Mouse (Mus musculus): ENCODE data around the gene Nfasc. TPM values are rescaled to one million over a fixed set of nuclear protein-coding genes. Genes with fewer than 3 reads are reported as not detected.

Gene Nfasc
- polyA plus RNA-seq, 1 experiment from 2014 or later = 1.0 TPM

DNA sequence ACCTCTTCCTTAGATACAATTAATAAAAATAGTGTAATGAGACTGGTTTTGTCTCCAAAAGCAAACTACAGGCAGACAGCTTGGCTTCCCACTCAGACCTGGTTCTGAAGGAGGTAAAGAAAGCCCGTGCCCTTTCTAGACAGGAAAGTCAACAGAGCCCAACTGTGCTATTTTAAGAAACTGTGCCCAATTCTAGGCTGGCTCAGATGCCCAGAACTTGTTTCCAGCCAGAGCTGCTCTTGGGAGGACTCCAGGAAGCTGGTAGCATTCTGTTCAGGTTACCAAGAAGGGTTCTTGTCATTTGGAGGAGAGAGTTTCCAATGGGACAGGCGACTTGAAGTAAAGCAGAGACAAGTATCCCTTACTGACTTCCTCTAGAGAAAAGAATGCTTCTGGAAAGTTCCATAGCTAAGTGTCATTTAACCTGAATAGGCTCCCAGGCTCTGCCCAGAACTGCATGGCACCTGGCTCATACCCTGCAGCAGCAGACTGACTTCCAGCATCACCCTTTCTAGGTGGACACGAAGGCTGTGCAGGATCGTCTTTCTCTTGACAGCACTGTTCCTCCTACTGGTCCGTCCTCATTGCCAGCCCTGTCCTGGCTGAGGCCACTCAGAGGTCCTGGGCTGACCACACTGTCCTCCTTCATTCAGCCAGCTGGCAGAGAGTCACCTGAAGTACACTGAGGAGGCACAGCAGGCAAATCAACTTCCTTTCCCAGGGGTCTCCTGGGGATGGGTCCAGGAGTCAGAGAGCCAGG is 111.8 kb downstream of the Nfasc start:
- no peak overlapping the region for H3K27ac ChIP-seq
- no peak overlapping the region for H3K4me3 ChIP-seq
- H3K9me3 ChIP-seq = no peaks in the 10 kb centered on the region
- H3K27me3 ChIP-seq = peaks cover 9% of the 10 kb centered on the region
- peaks cover 19% of the 10 kb centered on the region for H3K4me1 ChIP-seq
- no peak overlapping the region for H3K9ac ChIP-seq
- no peak overlapping the region for H3K4me2 ChIP-seq (replicated peaks)
- H3K36me3 ChIP-seq = no peaks in the 10 kb centered on the region
- WGBS = 73% methylated on average over 5 of the region's 5 CpGs
- ATAC-seq (ENCODE audit: low FRiP score, low read depth) = no peak

DNA sequence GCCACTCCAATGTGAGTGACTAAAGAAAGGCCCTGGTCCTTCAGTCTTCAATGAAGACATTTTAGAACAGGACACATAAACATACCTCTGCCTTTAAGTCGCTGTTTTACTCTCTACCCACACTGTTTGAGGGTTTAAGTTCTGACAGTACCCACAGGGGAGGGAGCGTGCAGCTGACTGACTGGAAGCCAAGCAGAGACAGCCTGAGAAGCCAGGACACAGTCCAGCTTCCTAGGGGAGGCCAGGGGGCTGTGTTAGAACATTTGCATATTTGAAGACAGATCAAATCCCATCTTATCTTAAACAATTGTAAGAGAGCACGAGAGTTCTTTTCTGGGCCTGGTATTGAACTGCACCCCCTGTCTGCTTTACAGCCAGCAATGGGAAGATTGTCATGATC is 113.0 kb downstream of the Nfasc start:
- 58% methylated on average over 3 of the region's 3 CpGs for WGBS
- Histone ChIP-seq H3K27ac (no peak overlapping the region), H3K4me1 (peaks cover 24% of the 10 kb centered on the region), H3K4me3 (no peak overlapping the region), H3K9me3 (no peaks in the 10 kb centered on the region), H3K36me3 (no peaks in the 10 kb centered on the region), H3K27me3 (peaks cover 9% of the 10 kb centered on the region), H3K9ac (no peak overlapping the region), H3K4me2 (replicated peaks) (no peak overlapping the region)
- no peak for ATAC-seq (ENCODE audit: low FRiP score, low read depth)

DNA sequence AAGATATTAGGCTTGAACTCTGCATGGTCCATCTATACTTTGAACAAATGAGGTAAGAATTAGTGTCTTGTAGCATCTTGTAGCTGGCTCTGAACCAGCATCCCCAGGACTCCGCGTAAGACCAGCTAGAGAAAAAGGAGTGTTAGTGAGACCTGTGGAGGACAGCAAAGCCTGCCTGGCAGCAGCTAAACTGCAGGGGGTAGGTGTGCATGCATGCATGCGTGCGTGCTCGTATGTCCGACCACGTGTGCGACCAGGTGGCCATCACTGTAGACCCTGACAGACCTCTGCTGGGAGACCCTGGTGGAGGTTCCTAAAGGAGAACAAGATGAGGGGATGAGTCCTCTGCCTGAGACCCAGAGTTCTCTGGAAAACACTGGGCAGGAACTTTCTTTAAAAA is 113.4 kb downstream of the Nfasc start:
- Histone ChIP-seq H3K4me3 (no peak overlapping the region), H3K36me3 (no peaks in the 10 kb centered on the region), H3K4me1 (peaks cover 27% of the 10 kb centered on the region), H3K27me3 (peaks cover 9% of the 10 kb centered on the region), H3K9ac (no peak overlapping the region), H3K9me3 (no peaks in the 10 kb centered on the region), H3K27ac (no peak overlapping the region), H3K4me2 (replicated peaks) (no peak overlapping the region)
- ATAC-seq (ENCODE audit: low FRiP score, low read depth) = no peak
- WGBS = 85% methylated on average over 8 of the region's 8 CpGs

DNA sequence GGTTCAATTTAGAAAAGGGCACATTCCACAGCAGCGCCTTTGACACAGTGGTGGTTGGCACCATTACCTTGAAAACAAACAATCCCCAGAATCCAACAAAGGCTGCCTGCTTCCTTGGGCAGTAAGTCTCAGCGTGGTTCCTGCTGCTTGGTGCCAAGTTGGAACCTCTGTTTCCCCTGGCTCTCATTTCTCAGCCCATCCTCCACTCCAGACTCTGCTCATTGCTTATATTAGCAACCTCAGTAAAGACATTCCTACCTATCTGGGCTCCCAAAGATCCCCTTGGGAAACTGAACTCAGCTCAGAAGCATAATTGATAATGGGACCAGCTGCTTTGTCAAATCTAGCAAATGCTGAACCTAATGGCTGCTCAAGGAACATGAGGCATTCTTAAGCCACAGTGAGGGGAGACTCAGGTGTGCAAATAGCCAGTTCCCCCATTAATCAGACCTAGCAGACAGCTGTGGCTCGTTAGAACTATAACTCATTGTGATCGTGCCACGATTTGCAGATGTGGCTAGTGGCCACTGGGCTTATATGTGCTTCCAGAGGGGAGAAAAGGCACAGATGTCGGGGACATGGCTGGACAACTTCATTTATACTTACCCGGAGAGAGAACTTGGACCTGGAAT is 115.4 kb downstream of the Nfasc start:
- Histone ChIP-seq H3K36me3 (no peaks in the 10 kb centered on the region), H3K9me3 (no peaks in the 10 kb centered on the region), H3K27ac (no peak overlapping the region), H3K27me3 (peaks cover 8% of the 10 kb centered on the region), H3K9ac (no peak overlapping the region), H3K4me1 (peaks cover 28% of the 10 kb centered on the region), H3K4me2 (replicated peaks) (no peak overlapping the region), H3K4me3 (no peak overlapping the region)
- ATAC-seq (ENCODE audit: low FRiP score, low read depth) = no peak
- WGBS = 35% methylated on average over 7 of the region's 7 CpGs

DNA sequence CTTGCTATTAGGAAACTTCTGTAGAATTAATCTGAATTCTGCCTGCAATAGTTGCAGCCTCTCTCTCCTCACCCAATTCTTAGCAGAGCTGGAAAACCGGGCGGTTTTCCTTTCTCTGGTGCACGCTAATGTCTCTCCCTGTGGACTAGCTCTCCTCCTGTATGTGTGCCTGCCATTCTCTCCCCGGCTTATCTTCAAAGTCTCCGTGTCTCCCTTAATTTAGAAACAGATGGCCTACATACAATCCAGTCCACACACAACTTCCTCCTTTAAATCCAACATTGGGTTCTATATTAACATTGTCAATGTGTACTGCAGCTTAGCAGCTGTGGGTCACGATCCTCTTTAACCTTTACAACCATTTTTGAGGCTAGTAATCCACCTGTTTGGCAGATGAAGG is 116.6 kb downstream of the Nfasc start:
- Histone ChIP-seq H3K27ac (no peak overlapping the region), H3K4me3 (no peak overlapping the region), H3K27me3 (peaks cover 8% of the 10 kb centered on the region), H3K9ac (no peak overlapping the region), H3K9me3 (no peaks in the 10 kb centered on the region), H3K4me2 (replicated peaks) (no peak overlapping the region), H3K4me1 (peaks cover 28% of the 10 kb centered on the region), H3K36me3 (no peaks in the 10 kb centered on the region)
- WGBS = 32% methylated on average over 6 of the region's 6 CpGs
- no peak for ATAC-seq (ENCODE audit: low FRiP score, low read depth)

DNA sequence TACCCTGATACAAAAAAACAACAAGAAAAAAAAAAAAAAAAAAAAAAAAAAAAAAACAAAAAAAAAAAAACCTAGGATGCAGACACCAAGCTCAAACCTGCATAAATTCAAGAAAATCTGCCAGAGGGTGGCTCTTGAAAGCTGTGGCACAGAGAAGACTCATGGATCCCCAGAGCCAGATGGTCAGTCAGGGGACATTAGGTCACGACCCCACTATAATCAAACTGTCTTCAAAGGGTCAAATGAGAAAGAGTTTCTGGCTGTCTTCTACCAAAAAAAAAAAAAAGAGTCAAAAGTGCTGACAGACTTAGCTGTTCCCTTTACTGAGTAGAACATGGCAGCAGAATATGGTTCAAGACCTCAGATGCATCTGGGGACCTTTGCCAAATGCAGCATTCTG is 117.1 kb downstream of the Nfasc start:
- ATAC-seq (ENCODE audit: low FRiP score, low read depth) = no peak
- Histone ChIP-seq H3K27ac (no peak overlapping the region), H3K4me3 (no peak overlapping the region), H3K27me3 (peaks cover 8% of the 10 kb centered on the region), H3K4me1 (peaks cover 28% of the 10 kb centered on the region), H3K9ac (no peak overlapping the region), H3K36me3 (no peaks in the 10 kb centered on the region), H3K9me3 (no peaks in the 10 kb centered on the region), H3K4me2 (replicated peaks) (no peak overlapping the region)
- WGBS = 19% methylated on average over 1 of the region's 1 CpGs

DNA sequence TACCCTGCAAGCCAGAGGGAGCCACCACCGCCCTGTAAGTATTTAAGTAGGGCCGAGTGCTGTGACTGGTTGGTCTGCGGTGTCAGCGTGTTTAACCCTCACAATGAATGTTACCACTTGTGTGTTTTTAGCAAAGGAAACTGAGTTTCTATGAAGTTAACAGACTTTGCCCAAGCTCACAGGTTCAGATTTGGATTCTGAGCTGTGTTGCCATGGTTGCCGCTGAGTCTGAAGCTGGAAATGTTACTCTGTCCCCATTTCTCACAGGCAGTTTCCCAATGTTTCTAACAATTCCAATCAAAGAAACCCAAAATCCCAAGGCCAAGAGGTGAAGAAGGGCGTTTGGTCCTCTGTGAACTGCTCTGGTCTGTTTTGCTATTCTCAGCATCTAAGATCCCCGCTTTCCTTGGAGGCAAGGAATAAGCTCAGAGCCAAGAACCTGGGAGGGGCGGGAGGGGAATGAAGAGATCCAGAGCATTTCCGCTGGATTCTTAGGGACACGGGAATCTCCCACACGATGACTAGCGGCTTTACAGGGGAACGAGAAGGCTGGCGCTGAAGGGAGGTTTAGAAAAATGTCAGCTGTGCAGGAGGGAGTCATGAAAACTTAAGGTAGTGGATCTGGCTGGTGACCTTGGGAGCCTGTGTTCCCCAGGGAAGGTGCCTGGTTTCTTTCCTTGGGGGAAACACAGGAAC is 117.8 kb downstream of the Nfasc start:
- no peak overlapping the region for H3K27ac ChIP-seq
- no peaks in the 10 kb centered on the region for H3K9me3 ChIP-seq
- H3K36me3 ChIP-seq = no peaks in the 10 kb centered on the region
- H3K27me3 ChIP-seq = peaks cover 8% of the 10 kb centered on the region
- 29% methylated on average over 14 of the region's 14 CpGs for WGBS
- H3K4me2 ChIP-seq (replicated peaks) = no peak overlapping the region
- ATAC-seq (ENCODE audit: low FRiP score, low read depth) = no peak
- H3K4me3 ChIP-seq = no peak overlapping the region
- peaks cover 24% of the 10 kb centered on the region for H3K4me1 ChIP-seq
- H3K9ac ChIP-seq = no peak overlapping the region

DNA sequence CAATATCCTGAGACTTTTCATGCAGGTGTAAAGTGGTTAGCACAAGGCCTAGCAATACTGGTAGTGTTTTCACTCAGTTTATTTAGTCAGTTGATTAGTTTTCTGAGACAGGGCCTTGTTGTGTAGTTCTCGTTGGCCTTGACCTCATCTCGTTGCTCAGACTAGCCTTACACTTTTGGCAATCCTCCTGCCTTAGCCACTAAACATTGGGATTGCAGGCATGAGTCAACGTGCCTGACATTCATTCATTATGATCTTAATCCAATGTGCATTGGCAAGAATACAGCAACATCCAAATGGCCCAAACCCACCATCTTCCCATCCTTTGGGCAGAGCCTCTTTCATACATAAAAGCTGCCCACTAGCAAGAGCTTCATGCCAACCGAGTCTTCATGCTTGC is 129.5 kb downstream of the Nfasc start:
- H3K27me3 ChIP-seq = no peaks in the 10 kb centered on the region
- no peak for ATAC-seq (ENCODE audit: low FRiP score, low read depth)
- 0 out of 2 replicates have a peak, but pooled peaks cover 2% of the 10 kb centered on the region for H3K4me1 ChIP-seq
- H3K4me2 ChIP-seq (replicated peaks) = no peak overlapping the region
- H3K4me3 ChIP-seq = no peak overlapping the region
- no peaks in the 10 kb centered on the region for H3K36me3 ChIP-seq
- no peaks in the 10 kb centered on the region for H3K9me3 ChIP-seq
- no peak overlapping the region for H3K9ac ChIP-seq
- WGBS = 80% methylated on average over 4 of the region's 4 CpGs
- no peak overlapping the region for H3K27ac ChIP-seq

DNA sequence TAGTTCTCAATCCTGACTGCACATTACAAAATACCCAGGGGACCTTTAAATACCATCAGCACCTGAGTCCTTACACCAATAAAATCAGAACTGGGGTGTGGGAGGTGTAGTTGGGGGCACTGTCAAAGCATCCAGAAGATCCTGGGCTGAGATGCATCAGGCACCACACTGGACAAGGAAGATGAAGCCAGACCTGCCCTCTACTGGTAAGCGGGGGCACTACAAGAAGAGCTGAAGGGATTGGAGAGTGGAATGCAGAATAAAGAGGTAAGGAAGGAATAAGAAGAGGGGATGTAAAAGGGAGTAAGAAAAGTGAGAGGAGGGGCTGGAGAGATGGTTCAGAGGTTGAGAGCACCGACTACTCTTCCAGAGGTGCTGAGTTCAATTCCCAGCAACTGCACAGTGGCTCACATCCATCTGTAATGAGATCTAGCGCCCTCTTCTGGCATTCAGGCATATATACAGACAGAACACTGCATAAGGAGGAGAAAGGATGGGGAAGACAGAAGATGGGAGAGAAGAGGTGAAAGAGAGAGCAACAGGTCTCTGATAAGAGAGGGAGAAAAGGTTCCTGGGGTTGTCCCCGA is 132.5 kb downstream of the Nfasc start:
- Histone ChIP-seq H3K4me2 (replicated peaks) (no peak overlapping the region), H3K9me3 (no peaks in the 10 kb centered on the region), H3K27me3 (no peaks in the 10 kb centered on the region), H3K9ac (no peak overlapping the region), H3K4me3 (no peak overlapping the region), H3K36me3 (no peaks in the 10 kb centered on the region), H3K4me1 (0 out of 2 replicates have a peak, but pooled peaks cover 2% of the 10 kb centered on the region), H3K27ac (no peak overlapping the region)
- WGBS = 40% methylated on average over 4 of the region's 4 CpGs
- no peak for ATAC-seq (ENCODE audit: low FRiP score, low read depth)

DNA sequence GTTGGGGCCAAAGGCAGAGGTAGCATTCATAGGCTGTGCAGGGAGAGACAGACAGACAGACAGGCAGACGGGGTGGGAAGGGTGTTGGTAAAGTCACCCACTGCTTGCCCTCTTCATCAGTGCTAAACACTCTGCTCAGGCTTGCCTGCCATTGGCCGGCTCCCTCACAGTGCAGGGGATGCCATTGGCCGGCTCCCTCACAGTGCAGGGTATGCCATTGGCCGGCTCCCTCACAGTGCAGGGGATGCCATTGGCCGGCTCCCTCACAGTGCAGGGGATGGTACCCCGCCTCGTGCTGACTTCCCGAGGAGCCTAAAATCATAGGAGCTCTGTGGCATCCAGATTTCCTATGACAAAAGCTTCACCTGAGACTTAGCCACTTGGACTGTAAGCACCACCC is 139.4 kb downstream of the Nfasc start:
- Histone ChIP-seq H3K36me3 (no peaks in the 10 kb centered on the region), H3K9ac (no peak overlapping the region), H3K4me2 (replicated peaks) (no peak overlapping the region), H3K27ac (no peak overlapping the region), H3K4me1 (no peaks in the 10 kb centered on the region), H3K27me3 (0 out of 2 replicates have a peak, but pooled peaks cover 8% of the 10 kb centered on the region), H3K9me3 (no peaks in the 10 kb centered on the region), H3K4me3 (no peak overlapping the region)
- WGBS = 44% methylated on average over 8 of the region's 8 CpGs
- ATAC-seq (ENCODE audit: low FRiP score, low read depth) = peak; percentile 58; the same call in 1 of the 2 replicates

DNA sequence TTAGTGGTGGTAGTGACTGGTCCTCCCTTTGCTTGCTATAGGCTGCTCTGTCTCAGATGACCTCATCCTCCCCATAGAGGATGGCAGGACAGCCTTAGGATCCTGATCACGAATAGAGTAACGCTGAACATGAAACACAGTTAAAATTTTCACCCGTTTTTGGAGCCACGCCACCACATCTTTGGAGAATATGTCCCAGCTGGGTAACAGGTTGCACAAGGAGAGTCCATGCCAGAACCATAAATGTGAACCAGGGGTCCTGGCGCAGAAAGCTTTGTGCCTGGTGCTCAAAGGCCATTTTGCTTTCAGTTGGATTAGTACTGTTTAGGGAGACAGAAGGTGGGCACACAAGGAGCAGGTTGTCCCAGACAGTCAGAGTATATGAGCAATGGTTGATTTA is 143.6 kb downstream of the Nfasc start:
- Histone ChIP-seq H3K9me3 (no peaks in the 10 kb centered on the region), H3K4me2 (replicated peaks) (no peak overlapping the region), H3K27ac (no peak overlapping the region), H3K4me3 (no peak overlapping the region), H3K36me3 (no peaks in the 10 kb centered on the region), H3K9ac (no peak overlapping the region), H3K27me3 (peaks cover 19% of the 10 kb centered on the region; the same call in 1 of the 2 replicates), H3K4me1 (0 out of 2 replicates have a peak, but pooled peaks cover 4% of the 10 kb centered on the region)
- ATAC-seq (ENCODE audit: low FRiP score, low read depth) = no peak
- 80% methylated on average over 5 of the region's 5 CpGs for WGBS

DNA sequence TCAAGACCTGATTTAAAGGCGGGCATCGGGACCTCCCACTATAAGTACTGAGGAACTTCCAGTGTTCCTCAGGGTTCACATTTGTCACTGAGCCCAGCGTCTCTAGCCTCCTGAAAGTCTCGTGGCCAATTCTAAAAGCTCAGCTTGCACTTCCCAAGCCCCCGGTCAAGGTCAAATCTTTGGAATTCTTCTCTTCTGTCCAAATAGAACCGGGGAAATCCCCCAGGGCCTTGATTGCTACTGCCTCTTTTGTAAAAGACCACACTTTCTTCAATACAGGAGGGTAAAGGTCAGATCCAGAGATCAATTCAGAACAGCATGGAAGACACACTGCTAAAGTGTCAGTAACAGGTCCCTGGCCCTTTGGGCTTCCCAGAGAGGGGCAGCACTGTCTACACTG is 145.9 kb downstream of the Nfasc start:
- H3K4me3 ChIP-seq = no peak overlapping the region
- no peak overlapping the region for H3K9ac ChIP-seq
- H3K4me1 ChIP-seq = 0 out of 2 replicates have a peak, but pooled peaks cover 4% of the 10 kb centered on the region
- no peak for ATAC-seq (ENCODE audit: low FRiP score, low read depth)
- no peak overlapping the region for H3K27ac ChIP-seq
- 60% methylated on average over 6 of the region's 6 CpGs for WGBS
- H3K4me2 ChIP-seq (replicated peaks) = no peak overlapping the region
- H3K27me3 ChIP-seq = peaks cover 19% of the 10 kb centered on the region; the same call in 1 of the 2 replicates
- no peaks in the 10 kb centered on the region for H3K36me3 ChIP-seq
- H3K9me3 ChIP-seq = no peaks in the 10 kb centered on the region
